ENCODE assay signal across 10 mouse cellular contexts in the genomic region with DNA sequence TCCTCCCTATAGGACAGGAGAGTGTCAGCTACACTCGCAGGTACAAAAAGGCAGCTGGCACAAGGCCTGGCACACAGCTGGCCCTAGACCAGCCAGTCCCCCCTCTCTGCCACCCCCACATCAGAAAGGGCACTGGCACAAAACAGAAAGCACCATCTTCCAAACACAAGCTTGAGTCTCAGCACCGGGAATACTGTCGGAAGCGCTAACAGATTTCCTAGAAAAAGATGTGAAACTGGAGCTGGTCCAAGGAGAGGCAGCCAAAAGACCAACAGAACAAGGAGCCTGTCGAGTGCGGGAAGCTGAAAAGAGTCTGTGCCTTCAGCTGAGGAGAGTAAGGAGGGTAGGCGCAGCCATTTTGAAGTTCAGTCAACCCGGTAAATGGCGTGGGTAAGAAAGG. TPM values are rescaled to one million over a fixed set of nuclear protein-coding genes. Genes with fewer than 3 reads are reported as not detected.
DNase-seq lines count a peak whose midpoint lies in the region; ATAC-seq and TF ChIP-seq lines count a peak whose summit lies in the region.
"Had no signal": no experiment of that assay in that cellular context is flagged by ENCODE, and none has a peak within 500 bp of the region (broad histone marks: within the 10 kb centered on the region; RNA-seq: fewer than 3 reads in every experiment).

No protein-coding gene starts in this region.

- no peak for ATAC-seq in kidney, embryonic 14.5 days (ENCODE audit: low FRiP score, low TSS enrichment)

- no peaks in the 10 kb centered on the region for H3K36me3 ChIP-seq in kidney, adult 2 months (ENCODE audit: control insufficient read depth, insufficient read depth, low read length)
- H3K36me3 ChIP-seq in kidney, embryonic 14.5 days (ENCODE audit: control insufficient read depth, insufficient read depth, low read length): peaks cover 17% of the 10 kb centered on the region
- peaks cover 48% of the 10 kb centered on the region for H3K36me3 ChIP-seq in limb, embryonic 10.5 days

- peak; percentile 87 for DNase-seq in kidney, adult 2 months
- peak; percentile 64 for DNase-seq in cerebellum, adult 9-11 months
- peak; percentile 37 to 67 for DNase-seq in frontal cortex, postnatal 36 days (ENCODE audit: low spot score in 2 of 2)
- DNase-seq in lung, postnatal 14 days: peak; percentile 28
- DNase-seq in limb, embryonic 10.5 days (ENCODE audit: low spot score): no peak
- no peak for DNase-seq in liver
- DNase-seq: thymus, postnatal 25 days had no signal

- H3K27ac ChIP-seq in kidney, adult 2 months (ENCODE audit: insufficient read depth, low read depth, low read length): no peak overlapping the region
- H3K27ac ChIP-seq in kidney, embryonic 14.5 days (ENCODE audit: low read depth, low read length): no peak overlapping the region
- H3K27ac ChIP-seq in limb, embryonic 10.5 days: no peak overlapping the region
- H3K27ac ChIP-seq: limb, embryonic 12.5 days had no signal

- H3K4me1 ChIP-seq in kidney, adult 2 months (ENCODE audit: control insufficient read depth, insufficient read depth, low read length): no peaks in the 10 kb centered on the region
- no peaks in the 10 kb centered on the region for H3K4me1 ChIP-seq in kidney, embryonic 14.5 days (ENCODE audit: control insufficient read depth, insufficient read depth, low read length)
- no peaks in the 10 kb centered on the region for H3K4me1 ChIP-seq in limb, embryonic 10.5 days
- H3K4me1 ChIP-seq: limb, embryonic 12.5 days had no signal

- TF ChIP-seq CTCF in kidney, adult 2 months (conservative IDR thresholded peaks at IDR 0.05; ENCODE audit: insufficient read depth, insufficient read length, low read depth, low read length): no peak

- H3K9me3 ChIP-seq in kidney, embryonic 14.5 days (ENCODE audit: control insufficient read depth, low read length): no peaks in the 10 kb centered on the region
- no peaks in the 10 kb centered on the region for H3K9me3 ChIP-seq in limb, embryonic 10.5 days (replicated peaks)
- H3K9me3 ChIP-seq: G1E; limb, embryonic 12.5 days had no signal

- H3K27me3 ChIP-seq in kidney, adult 2 months (replicated peaks; ENCODE audit: control insufficient read depth, insufficient read depth, low read length): no peaks in the 10 kb centered on the region
- H3K27me3 ChIP-seq in kidney, embryonic 14.5 days (ENCODE audit: control insufficient read depth, insufficient read depth, low read length): no peaks in the 10 kb centered on the region
- no peaks in the 10 kb centered on the region for H3K27me3 ChIP-seq in limb, embryonic 10.5 days (ENCODE audit: low read depth, poor library complexity, severe bottlenecking)
- H3K27me3 ChIP-seq: limb, embryonic 12.5 days had no signal

- H3K4me2 ChIP-seq in kidney, embryonic 14.5 days (replicated peaks; ENCODE audit: low read depth, low read length): no peak overlapping the region
- H3K4me2 ChIP-seq: limb, embryonic 12.5 days had no signal

- 45% methylated on average over 9 of the region's 9 CpGs for WGBS in kidney, adult 2 months
- WGBS in kidney, embryonic 14.5 days: 74% methylated on average over 9 of the region's 9 CpGs
- 91% methylated on average over 9 of the region's 9 CpGs for WGBS in limb, embryonic 10.5 days

- H3K4me3 ChIP-seq in kidney, adult 2 months (ENCODE audit: insufficient read depth, low read depth, low read length): no peak overlapping the region
- no peak overlapping the region for H3K4me3 ChIP-seq in kidney, embryonic 14.5 days (ENCODE audit: low read length)
- H3K4me3 ChIP-seq in limb, embryonic 10.5 days: no peak overlapping the region
- H3K4me3 ChIP-seq: limb, embryonic 12.5 days had no signal

- H3K9ac ChIP-seq in kidney, embryonic 14.5 days (ENCODE audit: low read depth, low read length): no peak overlapping the region
- H3K9ac ChIP-seq: limb, embryonic 12.5 days had no signal

- TF ChIP-seq POLR2A in kidney, adult 2 months (IDR thresholded peaks at IDR 0.05; ENCODE audit: low read depth, low read length): no peak

RNA-seq across cellular contexts. Expression of a gene that starts 13.4 kb away (rescaled TPM):
- 14.6 and 17.8 TPM in 2 replicates for polyA plus RNA-seq in kidney, adult 2 months (2012; rRNA removed)
- polyA plus RNA-seq in kidney, embryonic 14.5 days (2014; fragmentation: Nextera tagmentation; extraction: Ambion mirVana): 24.3 and 30.8 TPM in 2 replicates
- 22.0 and 24.1 TPM in 2 replicates for polyA plus RNA-seq in limb, embryonic 10.5 days (2016; fragmentation: Nextera tagmentation; extraction: Ambion mirVana)

RNA-seq across cellular contexts. Expression of a gene that starts 23.3 kb away (rescaled TPM):
- 26.8 and 31.7 TPM in 2 replicates for polyA plus RNA-seq in kidney, adult 2 months (2012; rRNA removed)
- 23.4 and 36.2 TPM in 2 replicates for polyA plus RNA-seq in kidney, embryonic 14.5 days (2014; fragmentation: Nextera tagmentation; extraction: Ambion mirVana)
- polyA plus RNA-seq in limb, embryonic 10.5 days (2016; fragmentation: Nextera tagmentation; extraction: Ambion mirVana): 20.3 and 22.1 TPM in 2 replicates

Comparison
In these comparisons a context has a peak if more than half of its experiments do, and no peak if none do; other contexts are left out.
1. DNase-seq: peak in kidney, adult 2 months (single experiment), cerebellum, adult 9-11 months (single experiment), frontal cortex, postnatal 36 days (2 of 2) and lung, postnatal 14 days (single experiment); none in limb, embryonic 10.5 days (single experiment) and liver (single experiment).